Mouse (Mus musculus): ENCODE results near the gene Olfr1496. TPM values are rescaled to one million over a fixed set of nuclear protein-coding genes. Genes with fewer than 3 reads are reported as not detected.
"Not testable (repeated sequence)": the region's sequence is repeated elsewhere in the genome, so short reads cannot be mapped to it uniquely, and the experiment has no call there.

Olfr1496 gene
- not detected in 2 replicates for polyA plus RNA-seq (2012; rRNA removed)

DNA sequence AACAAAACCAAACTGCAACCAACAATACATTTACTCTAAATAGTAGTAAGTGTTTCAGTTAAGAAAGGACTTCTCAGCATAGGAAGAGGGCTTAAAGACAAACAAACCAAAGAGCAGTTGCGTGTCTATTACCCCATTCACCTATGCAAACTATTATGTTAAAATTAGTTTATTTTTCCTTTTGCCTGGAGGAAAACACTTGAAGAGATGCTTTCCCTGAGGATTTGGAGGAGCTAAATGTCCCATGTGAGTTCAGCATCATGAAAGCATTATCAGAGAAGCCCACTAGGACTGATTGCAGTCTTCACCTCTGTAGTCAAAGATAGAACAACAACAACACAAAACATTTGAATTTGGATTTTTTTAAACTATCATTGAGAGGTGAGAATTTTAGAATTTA is at the start of gene Olfr1496:
Gene Olfr1496 (plus strand): TSS at position 301 of the 400 bp plus-strand sequence.
- Histone ChIP-seq H3K27ac (ENCODE audit: control insufficient read depth, insufficient read depth, low read depth, low read length) (no peak within 1 kb of the TSS), H3K27me3 (ENCODE audit: control insufficient read depth, insufficient read depth, low read length) (no peaks in the 10 kb centered on the region), H3K36me3 (ENCODE audit: control insufficient read depth, insufficient read depth, low read length) (no peaks in the 10 kb centered on the region), H3K4me1 (ENCODE audit: control insufficient read depth, insufficient read depth, low read length) (no peaks in the 10 kb centered on the region), H3K4me3 (ENCODE audit: control insufficient read depth, low read depth, low read length) (no peak within 1 kb of the TSS)
- TF ChIP-seq POLR2A (IDR thresholded peaks at IDR 0.05; ENCODE audit: control insufficient read depth, low read depth, low read length) (no peak), CTCF (IDR thresholded peaks at IDR 0.05; ENCODE audit: control insufficient read depth, insufficient read depth, insufficient replicate concordance, low read depth, low read length) (no peak)

DNA sequence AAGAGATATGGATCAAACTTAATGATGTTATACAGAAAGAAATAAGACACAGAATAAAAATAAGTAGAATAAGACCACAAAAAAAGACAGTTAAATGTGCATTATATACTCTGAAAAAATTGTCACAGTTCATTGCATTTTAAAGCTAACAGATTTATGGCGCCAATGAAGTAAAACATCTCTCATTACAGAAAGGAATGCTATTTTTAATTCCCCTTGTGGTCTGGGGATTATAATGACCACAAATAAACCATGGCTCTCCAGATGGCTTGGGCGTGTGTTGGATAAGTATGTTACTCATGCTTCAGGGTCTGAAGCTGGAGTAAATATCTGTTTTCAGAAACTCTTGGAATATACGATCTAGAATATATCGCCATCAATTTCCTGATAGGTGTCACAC is 38.2 kb upstream of the Olfr1496 start, which contains the start of gene Olfr1494:
Gene Olfr1494 (plus strand): TSS at position 301 of the 400 bp plus-strand sequence.
- Histone ChIP-seq H3K27me3 (ENCODE audit: control insufficient read depth, insufficient read depth, low read length) (no peaks in the 10 kb centered on the region), H3K4me1 (ENCODE audit: control insufficient read depth, insufficient read depth, low read length) (no peaks in the 10 kb centered on the region), H3K4me3 (ENCODE audit: control insufficient read depth, low read depth, low read length) (no peak within 1 kb of the TSS), H3K36me3 (ENCODE audit: control insufficient read depth, insufficient read depth, low read length) (no peaks in the 10 kb centered on the region), H3K27ac (ENCODE audit: control insufficient read depth, insufficient read depth, low read depth, low read length) (no peak within 1 kb of the TSS)
- TF ChIP-seq CTCF (IDR thresholded peaks at IDR 0.05; ENCODE audit: control insufficient read depth, insufficient read depth, insufficient replicate concordance, low read depth, low read length) (no peak), POLR2A (IDR thresholded peaks at IDR 0.05; ENCODE audit: control insufficient read depth, low read depth, low read length) (no peak)

- no peaks in the 10 kb centered on the region for H3K4me1 ChIP-seq (ENCODE audit: control insufficient read depth, insufficient read depth, low read length)
- TF ChIP-seq CTCF (IDR thresholded peaks at IDR 0.05; ENCODE audit: control insufficient read depth, insufficient read depth, insufficient replicate concordance, low read depth, low read length) (no peak), POLR2A (IDR thresholded peaks at IDR 0.05; ENCODE audit: control insufficient read depth, low read depth, low read length) (no peak)
- H3K27me3 ChIP-seq (ENCODE audit: control insufficient read depth, insufficient read depth, low read length): no peaks in the 10 kb centered on the region
- H3K4me3 ChIP-seq (ENCODE audit: control insufficient read depth, low read depth, low read length): no peak overlapping the region
- H3K36me3 ChIP-seq (ENCODE audit: control insufficient read depth, insufficient read depth, low read length): no peaks in the 10 kb centered on the region
- no peak overlapping the region for H3K27ac ChIP-seq (ENCODE audit: control insufficient read depth, insufficient read depth, low read depth, low read length)
Observed at GRCm38 (mm10) chr19:13749366-13749765, 28.3 kb upstream of the Olfr1496 start.

DNA sequence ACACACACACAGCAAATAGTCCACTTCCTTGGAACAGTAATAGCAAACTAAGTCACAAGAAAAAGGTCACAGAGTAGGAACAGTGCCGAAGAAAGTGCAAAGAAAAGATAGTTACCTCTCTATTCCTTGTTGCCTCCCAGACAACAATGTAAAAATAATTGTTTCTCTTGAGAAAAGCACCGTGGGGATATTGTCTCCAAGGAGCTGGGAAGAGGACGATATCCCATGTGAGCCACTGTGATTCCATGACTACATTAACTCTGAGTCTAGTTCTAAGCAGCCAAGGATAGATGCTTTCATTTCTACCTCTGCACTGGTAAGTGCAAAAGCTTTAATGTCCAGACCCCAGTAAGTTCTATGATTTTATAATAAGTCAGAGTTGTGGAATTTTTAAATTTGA is 13.4 kb upstream of the Olfr1496 start, which contains the start of gene Olfr1495:
Gene Olfr1495 (plus strand): TSS at position 301 of the 400 bp plus-strand sequence.
- Histone ChIP-seq H3K4me1 (ENCODE audit: control insufficient read depth, insufficient read depth, low read length) (no peaks in the 10 kb centered on the region), H3K27ac (ENCODE audit: control insufficient read depth, insufficient read depth, low read depth, low read length) (no peak within 1 kb of the TSS), H3K4me3 (ENCODE audit: control insufficient read depth, low read depth, low read length) (no peak within 1 kb of the TSS), H3K27me3 (ENCODE audit: control insufficient read depth, insufficient read depth, low read length) (no peaks in the 10 kb centered on the region), H3K36me3 (ENCODE audit: control insufficient read depth, insufficient read depth, low read length) (no peaks in the 10 kb centered on the region)
- TF ChIP-seq POLR2A (IDR thresholded peaks at IDR 0.05; ENCODE audit: control insufficient read depth, low read depth, low read length): no peak
- TF ChIP-seq CTCF (IDR thresholded peaks at IDR 0.05; ENCODE audit: control insufficient read depth, insufficient read depth, insufficient replicate concordance, low read depth, low read length): no peak

- Histone ChIP-seq H3K36me3 (ENCODE audit: control insufficient read depth, insufficient read depth, low read length) (no peaks in the 10 kb centered on the region), H3K4me1 (ENCODE audit: control insufficient read depth, insufficient read depth, low read length) (no peaks in the 10 kb centered on the region), H3K27ac (ENCODE audit: control insufficient read depth, insufficient read depth, low read depth, low read length) (no peak overlapping the region), H3K27me3 (ENCODE audit: control insufficient read depth, insufficient read depth, low read length) (no peaks in the 10 kb centered on the region), H3K4me3 (ENCODE audit: control insufficient read depth, low read depth, low read length) (no peak overlapping the region)
- TF ChIP-seq POLR2A (IDR thresholded peaks at IDR 0.05; ENCODE audit: control insufficient read depth, low read depth, low read length): no peak
- TF ChIP-seq CTCF (IDR thresholded peaks at IDR 0.05; ENCODE audit: control insufficient read depth, insufficient read depth, insufficient replicate concordance, low read depth, low read length): no peak
Observed at GRCm38 (mm10) chr19:13768565-13769276, 9.0 kb upstream of the Olfr1496 start.

- no peak within 1 kb of the TSS for H3K27ac ChIP-seq (ENCODE audit: control insufficient read depth, insufficient read depth, low read depth, low read length)
- TF ChIP-seq POLR2A (IDR thresholded peaks at IDR 0.05; ENCODE audit: control insufficient read depth, low read depth, low read length): no peak
- no peak for TF ChIP-seq CTCF (IDR thresholded peaks at IDR 0.05; ENCODE audit: control insufficient read depth, insufficient read depth, insufficient replicate concordance, low read depth, low read length)
Observed at GRCm38 (mm10) chr19:13798102-13798501, 20.4 kb downstream of the Olfr1496 start, which contains the start of gene Olfr1497. Gene Olfr1497 (minus strand): TSS chr19:13798202.

GRCm38 (mm10) chr19:13805486-13805885 is 27.8 kb downstream of the Olfr1496 start:
- not testable (repeated sequence) for H3K27ac ChIP-seq (ENCODE audit: control insufficient read depth, insufficient read depth, low read depth, low read length); H3K36me3 ChIP-seq (ENCODE audit: control insufficient read depth, insufficient read depth, low read length); H3K4me1 ChIP-seq (ENCODE audit: control insufficient read depth, insufficient read depth, low read length); H3K27me3 ChIP-seq (ENCODE audit: control insufficient read depth, insufficient read depth, low read length); H3K4me3 ChIP-seq (ENCODE audit: control insufficient read depth, low read depth, low read length)

More at GRCm38 (mm10) chr19:13798102-13798501, 20.4 kb downstream of the Olfr1496 start, which contains the start of gene Olfr1497:
- peak within 1 kb of the TSS; percentile 10; the same call in 1 of the 2 replicates for H3K4me3 ChIP-seq (ENCODE audit: control insufficient read depth, low read depth, low read length)
- H3K4me1 ChIP-seq (ENCODE audit: control insufficient read depth, insufficient read depth, low read length): no peaks in the 10 kb centered on the region
- H3K36me3 ChIP-seq (ENCODE audit: control insufficient read depth, insufficient read depth, low read length): no peaks in the 10 kb centered on the region
- H3K27me3 ChIP-seq (ENCODE audit: control insufficient read depth, insufficient read depth, low read length): no peaks in the 10 kb centered on the region
